Mouse (Mus musculus) thymus, postnatal 14 days (tissue): ENCODE measurements around the gene Mon1b.

Experiments used
- DNase-seq: peaks from one replicate; pipeline ENCODE4 v3.0.0; 2021

The Mon1b gene

DNA sequence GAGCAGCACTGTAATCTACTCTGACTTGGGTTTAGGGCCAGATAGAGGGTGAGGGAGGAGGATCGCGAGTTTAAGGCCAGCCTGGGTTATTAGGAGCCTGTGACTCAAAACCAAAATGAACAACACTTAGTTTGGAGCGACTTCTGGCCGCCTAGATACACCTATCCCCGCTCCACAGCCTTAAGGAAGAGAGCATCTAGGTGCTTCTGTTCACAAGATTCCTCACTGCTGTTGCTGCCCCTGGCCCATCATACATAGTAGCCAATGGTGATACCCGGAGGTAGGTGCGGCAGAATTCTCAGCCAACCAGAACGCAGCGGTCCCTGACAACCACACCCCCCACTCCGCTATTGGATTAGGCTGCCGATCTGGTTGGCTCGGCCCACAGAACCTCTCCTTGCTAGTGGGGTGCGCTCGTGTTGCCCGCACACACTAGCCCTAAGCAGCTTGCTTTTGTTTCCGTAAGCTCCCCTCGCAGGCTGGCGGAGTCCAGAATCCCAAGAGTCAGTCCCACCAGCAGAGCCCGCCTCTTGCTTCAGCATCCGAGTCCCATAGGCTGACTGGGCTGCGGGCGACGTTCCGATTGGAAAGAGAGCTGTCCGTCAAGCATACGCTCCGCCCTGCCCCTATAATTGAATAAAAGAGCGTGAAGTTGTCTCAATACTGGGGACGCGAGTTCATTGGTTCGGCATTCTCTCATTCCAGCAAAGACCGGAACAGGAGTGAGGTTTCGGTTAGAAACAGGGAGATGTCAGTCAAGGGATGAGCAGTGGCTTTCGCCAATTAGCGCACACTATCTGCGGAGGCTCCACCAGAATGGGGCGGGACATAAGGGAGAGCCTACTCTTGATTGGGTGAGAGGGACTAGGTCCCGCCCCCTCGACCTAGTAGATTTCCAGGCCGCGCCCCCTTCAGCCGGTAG, at the start of gene Mon1b:
Gene Mon1b, plus strand, starts transcription at position 918 of the 922 bp plus-strand sequence.
- peak; percentile 96 for DNase-seq

DNA sequence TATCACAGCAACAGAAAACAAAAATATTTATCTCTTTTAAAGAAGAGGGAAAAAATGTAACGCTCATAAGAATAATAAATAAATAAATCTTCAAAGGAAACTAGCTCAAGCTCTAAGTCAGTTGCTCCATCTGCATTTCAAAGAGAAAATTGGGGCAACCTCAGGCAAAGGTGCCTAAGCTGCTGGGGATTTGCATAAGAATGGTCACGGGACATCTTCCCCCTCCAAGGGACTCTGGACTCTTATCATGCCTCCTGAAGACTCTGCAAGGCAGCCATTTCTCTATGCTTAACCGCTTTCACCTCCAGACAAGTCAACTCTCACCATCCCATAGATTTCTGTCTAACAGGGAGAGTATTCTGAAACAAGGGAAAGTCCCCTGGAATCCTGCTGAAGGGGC, 37.0 kb upstream of the Mon1b start:
- DNase-seq: no peak

- DNase-seq: no peak
These were observed 2.8 kb upstream of the Mon1b start for GRCm38 (mm10) chr8:113632634-113633033.

DNA sequence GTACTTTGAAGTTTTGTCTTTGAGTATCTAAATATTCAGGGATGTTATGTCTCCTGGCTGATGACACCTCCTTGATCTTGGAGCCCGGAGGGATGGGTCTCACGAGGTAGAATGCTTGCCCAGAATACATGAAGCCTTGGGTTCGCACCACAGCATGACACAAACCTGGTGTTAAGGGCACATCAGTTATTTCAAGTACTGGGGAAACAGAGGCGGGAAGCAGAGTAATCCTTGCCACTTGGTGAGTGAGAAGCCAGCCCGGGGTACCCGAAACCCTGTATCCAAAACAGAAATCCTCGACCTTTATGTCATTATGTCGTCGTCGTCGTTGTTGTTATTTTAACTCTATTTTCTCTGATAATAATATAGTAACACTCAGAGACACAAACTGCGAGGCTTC, 1.2 kb upstream of the Mon1b start:
- no peak for DNase-seq

DNA sequence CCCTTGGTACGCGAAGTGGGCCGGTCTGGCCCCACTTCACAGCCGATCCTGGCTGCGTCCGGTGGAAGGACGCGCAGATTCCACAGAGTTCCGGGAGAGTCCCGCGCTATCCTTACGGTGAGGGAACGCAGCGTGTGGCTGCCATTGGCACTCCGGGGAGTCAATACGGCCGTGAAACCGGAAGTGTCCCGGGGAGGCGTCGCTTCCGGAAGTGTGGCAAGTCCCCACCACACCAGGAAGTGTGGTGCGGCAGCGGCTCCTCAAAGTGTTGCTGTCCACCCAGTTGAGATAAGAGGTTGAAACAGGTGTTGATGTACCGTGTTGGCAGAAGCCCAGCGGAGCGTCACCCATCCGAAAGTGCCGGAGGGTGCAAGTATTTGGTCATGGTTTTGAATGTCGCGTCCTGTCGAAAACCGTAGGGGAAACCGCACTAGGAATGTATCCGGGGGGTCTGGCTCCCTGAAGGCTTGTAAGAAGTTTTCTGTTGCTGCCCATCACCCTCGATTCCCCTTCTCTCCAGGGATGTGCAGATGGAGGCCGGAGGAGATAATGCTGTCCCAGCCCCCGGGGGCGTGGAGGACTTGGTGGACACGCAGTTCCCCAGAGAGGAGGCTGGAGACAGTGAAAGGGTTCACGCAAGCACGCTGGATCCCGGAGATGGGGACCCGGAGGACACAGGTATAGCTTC, 349 bp downstream of the Mon1b start:
- peak; percentile 91 for DNase-seq

- no peak for DNase-seq
These were observed 867 bp downstream of the Mon1b start for GRCm38 (mm10) chr8:113636280-113636628.

DNA sequence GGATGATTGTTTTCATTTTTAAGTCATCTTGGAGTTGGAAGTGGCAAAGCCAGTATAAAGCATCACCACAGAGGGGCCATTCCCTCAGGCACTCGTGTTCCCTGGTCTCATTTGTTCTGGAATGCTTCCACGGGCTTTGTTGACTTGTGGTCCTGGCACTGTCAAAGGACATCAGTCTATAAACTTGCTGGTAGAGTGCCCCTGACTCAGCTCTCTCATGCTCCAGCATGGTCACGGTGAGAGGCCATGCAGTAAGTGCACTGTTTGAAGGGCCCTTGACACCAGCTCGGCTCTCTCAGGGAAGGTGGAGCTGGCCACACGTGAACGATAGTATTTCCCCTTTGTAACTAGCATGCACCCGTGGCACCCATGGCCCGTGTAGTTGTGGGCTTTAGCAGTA, 5.0 kb downstream of the Mon1b start:
- no peak for DNase-seq

DNA sequence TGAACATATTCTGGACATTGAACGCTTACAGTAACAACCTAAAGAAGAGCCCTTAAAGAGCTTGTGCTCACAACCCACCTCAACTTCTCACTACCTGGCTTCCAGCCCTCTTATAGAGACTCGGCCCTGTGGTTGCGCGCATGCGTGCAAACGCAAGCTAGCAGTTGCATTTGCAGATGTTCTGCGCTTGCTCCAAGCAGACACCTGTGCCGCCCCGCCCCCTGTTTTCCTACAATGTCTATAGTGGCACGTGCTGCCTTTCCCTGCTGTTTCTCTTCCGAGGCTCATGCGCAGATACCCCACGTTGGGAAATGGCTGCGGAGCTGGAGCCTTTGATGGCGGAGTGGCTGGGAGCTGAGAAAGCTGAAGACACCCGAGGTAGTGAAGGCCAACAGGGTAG, 7.5 kb downstream of the Mon1b start, which contains the start of gene Syce1l:
Gene Syce1l, plus strand, starts transcription at position 288 of the 400 bp plus-strand sequence.
- DNase-seq: no peak

- no peak for DNase-seq
These were observed 8.3 kb downstream of the Mon1b start for GRCm38 (mm10) chr8:113643479-113644210.

GRCm38 (mm10) chr8:113645220-113645619, 9.8 kb downstream of the Mon1b start:
- DNase-seq: no peak

DNA sequence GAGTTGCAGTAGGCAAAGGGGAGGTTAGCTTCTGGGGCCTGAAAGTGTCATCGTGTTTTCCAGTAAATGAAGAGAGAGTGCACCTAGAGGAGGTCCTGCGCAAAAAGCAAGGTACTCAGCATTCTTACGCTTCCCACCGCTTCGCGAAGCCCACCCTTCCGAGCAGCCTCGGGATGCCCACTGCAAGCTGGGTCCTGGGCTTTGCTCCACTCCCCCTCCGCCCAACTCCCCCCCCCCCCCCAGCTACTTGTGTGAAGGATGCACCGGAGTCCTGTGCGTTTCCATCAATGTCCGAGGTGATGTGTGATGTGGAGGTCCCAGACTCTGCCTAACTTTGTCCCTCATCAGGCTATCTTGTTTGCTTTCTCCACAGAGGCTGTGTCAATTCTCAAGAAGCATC, 17.1 kb downstream of the Mon1b start:
- DNase-seq: no peak

DNA sequence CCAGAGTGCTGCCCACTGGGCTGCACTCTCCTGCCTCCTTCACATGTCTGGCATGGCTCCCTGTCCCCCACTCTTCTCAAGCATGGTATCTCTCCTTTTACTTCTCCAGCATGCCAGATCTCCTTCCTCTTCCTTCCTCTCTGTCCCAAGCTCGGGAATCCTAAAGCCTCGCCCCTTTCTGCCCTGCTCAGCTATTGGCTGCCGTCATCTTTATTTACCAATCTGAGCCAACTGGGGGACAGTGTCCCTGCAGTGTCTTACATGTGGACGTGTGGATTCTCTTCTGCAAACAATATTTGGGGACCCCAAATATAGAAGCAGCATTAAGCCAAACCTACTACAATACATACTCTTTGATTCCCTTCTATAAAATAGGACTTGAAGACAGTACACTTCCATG, 17.8 kb downstream of the Mon1b start:
- DNase-seq: no peak

GRCm38 (mm10) chr8:113656154-113656553, 20.8 kb downstream of the Mon1b start:
- no peak for DNase-seq

GRCm38 (mm10) chr8:113656681-113657298, 21.4 kb downstream of the Mon1b start:
- DNase-seq: no peak

- no peak for DNase-seq
These were observed 24.7 kb downstream of the Mon1b start for GRCm38 (mm10) chr8:113660128-113660527.

- DNase-seq: peak; percentile 74
These were observed 29.2 kb downstream of the Mon1b start for GRCm38 (mm10) chr8:113664544-113664943.

- no peak for DNase-seq
These were observed 29.6 kb downstream of the Mon1b start for GRCm38 (mm10) chr8:113665036-113665435.

DNA sequence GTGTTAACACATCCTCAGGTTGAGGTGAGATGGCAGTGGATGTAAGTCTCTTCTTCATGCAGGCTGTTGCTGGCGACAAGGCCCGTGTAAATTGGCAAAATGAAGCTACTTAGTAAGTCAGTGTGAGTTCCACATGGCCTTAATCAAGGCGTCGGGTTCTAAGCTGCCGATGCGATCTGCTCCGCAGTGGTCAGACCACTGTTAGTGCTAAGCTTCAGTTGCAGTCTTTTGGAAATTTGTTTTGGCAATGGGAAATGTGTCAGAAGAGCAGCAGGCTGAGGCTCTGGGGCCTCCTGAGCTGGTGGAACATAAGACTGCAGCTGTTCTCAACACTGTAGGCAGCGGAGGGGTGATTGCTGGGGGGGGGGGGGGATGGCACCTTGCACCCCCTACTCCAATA, 30.6 kb downstream of the Mon1b start:
- DNase-seq: no peak

GRCm38 (mm10) chr8:113666714-113667432, 31.5 kb downstream of the Mon1b start:
- no peak for DNase-seq

DNA sequence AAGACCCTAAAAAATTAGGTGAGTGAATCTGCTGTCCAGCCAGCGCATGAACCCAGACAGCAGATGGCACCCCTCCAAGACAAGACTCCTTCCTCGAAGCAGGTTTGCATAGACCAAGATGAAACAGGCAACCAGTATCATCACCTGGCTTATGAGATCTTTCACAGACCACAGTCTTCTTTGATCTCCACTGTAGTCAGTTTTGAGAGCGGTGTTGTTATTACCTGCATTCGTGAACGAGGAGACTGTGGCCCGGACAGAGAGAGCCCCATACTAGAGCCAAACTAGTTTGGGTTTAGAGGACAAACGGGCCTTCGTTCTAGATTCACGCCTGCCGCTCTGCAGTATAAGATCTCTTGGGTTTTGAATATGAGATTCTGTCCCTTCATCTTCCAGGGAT, 34.5 kb downstream of the Mon1b start:
- DNase-seq: no peak

DNA sequence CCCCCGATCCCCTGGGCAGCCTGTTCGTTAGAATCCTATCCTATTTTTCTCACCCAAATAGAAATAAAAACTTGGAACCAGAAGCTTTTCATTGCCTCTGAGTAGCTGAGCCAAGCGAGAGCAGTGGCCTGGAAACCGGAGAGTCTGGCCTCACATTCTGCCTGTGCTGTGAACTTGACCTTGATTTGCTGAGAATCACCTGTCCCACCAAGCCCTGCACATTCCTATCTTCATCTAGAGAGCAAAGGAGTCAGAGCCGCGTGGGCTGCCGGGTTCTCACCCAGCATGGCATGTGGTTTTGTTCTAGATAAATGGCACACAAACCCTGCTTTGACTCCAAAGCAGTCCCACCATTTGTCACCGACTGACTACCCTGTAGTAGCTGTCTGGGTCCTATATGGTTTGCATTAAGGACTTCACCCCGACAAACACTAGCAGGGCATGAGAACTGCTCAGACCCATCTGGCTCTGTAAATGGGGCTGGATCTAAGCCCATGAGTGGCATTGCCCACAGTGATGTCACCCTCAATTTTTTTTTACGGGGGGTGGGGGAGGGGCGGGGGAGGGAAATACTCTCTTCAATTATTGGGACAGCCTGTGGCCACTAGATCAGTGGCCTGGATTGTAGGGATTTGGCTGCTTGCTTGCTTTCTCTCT, 37.3 kb downstream of the Mon1b start:
- DNase-seq: no peak

- DNase-seq: no peak
These were observed 37.9 kb downstream of the Mon1b start for GRCm38 (mm10) chr8:113673300-113673699.
